Mouse (Mus musculus) CH12.LX (cell line): ENCODE data around the gene Gnptg. TPM values are rescaled to one million over a fixed set of nuclear protein-coding genes. Genes with fewer than 3 reads are reported as not detected.
A peak's percentile ranks its signal among the peaks of the same experiment; 100 is the strongest.

Source experiments
- DNase-seq: peaks from one replicate; pipeline ENCODE4 v3.0.0-alpha.2; 2013; ENCODE audit errors: extremely low read depth
- H3K27ac ChIP-seq: 2 replicates; pipeline ENCODE4 v1.5.1; 2012; ENCODE audit warnings: low read depth, mild to moderate bottlenecking, control low read depth, moderate library complexity; ENCODE audit not compliant: insufficient read depth
- H3K27me3 ChIP-seq: replicated peaks from 2 replicates; pipeline ENCODE3; 2012; ENCODE audit warnings: inconsistent platforms
- H3K36me3 ChIP-seq, 2 experiments: replicated peaks in 1 of 2; 2 replicates each; pipeline versions ENCODE3 to v1.6.1; 2012; ENCODE audit warnings: inconsistent platforms in 1 of 2, low read length in 1 of 2, mild to moderate bottlenecking in 1 of 2, mixed read lengths in 1 of 2, moderate library complexity in 1 of 2; ENCODE audit not compliant: control insufficient read depth in 1 of 2, insufficient read depth in 1 of 2
- H3K4me1 ChIP-seq, 2 experiments: 2 replicates each; pipeline ENCODE4 v1.6.1; 2012; ENCODE audit warnings: inconsistent platforms in 1 of 2, moderate library complexity in 1 of 2; ENCODE audit not compliant: insufficient read depth in 2 of 2, control insufficient read depth in 1 of 2
- H3K4me2 ChIP-seq: 2 replicates; pipeline ENCODE4 v1.6.1; 2012; ENCODE audit warnings: low read depth, mild to moderate bottlenecking, control low read depth; ENCODE audit not compliant: poor library complexity, insufficient read depth, severe bottlenecking
- H3K4me3 ChIP-seq, 3 experiments: fragments of 150-350 bp in 1 of 3; sonication (generic) in 1 of 3; replicated peaks in 1 of 3; 2 replicates each; pipeline versions ENCODE3 to v1.5.1; 2011 to 2012; ENCODE audit warnings: low read depth in 2 of 3, low read length in 2 of 3, mild to moderate bottlenecking in 2 of 3, moderate library complexity in 2 of 3, control low read depth in 1 of 3, improper control_type of control experiment in 1 of 3, inconsistent platforms in 1 of 3, mixed read lengths in 1 of 3; ENCODE audit not compliant: poor library complexity in 1 of 3
- H3K79me2 ChIP-seq: replicated peaks from 2 replicates; pipeline ENCODE4 v1.6.1; 2012; ENCODE audit warnings: mild to moderate bottlenecking, moderate library complexity; ENCODE audit not compliant: control insufficient read depth, poor library complexity, insufficient read depth, severe bottlenecking; ENCODE audit errors: extremely low read depth
- H3K9ac ChIP-seq: 2 replicates; pipeline ENCODE4 v1.6.1; 2012; ENCODE audit warnings: low read depth, mild to moderate bottlenecking, control low read depth, moderate library complexity; ENCODE audit not compliant: insufficient read depth
- H3K9me3 ChIP-seq: replicated peaks from 2 replicates; pipeline ENCODE3; 2012; ENCODE audit warnings: low read length, inconsistent platforms, mixed read lengths
- BHLHE40 ChIP-seq: IDR thresholded peaks from 2 replicates; pipeline ENCODE4 v1.6.1; 2011; ENCODE audit warnings: mild to moderate bottlenecking, low read depth, low read length, improper control_type of control experiment
- CHD2 ChIP-seq: IDR thresholded peaks from 2 replicates; pipeline ENCODE4 v1.6.1; 2011; ENCODE audit warnings: low read length, improper control_type of control experiment
- CTCF ChIP-seq, 2 experiments: IDR thresholded peaks in 1 of 2; conservative IDR thresholded peaks in 1 of 2; 2 replicates each; pipeline ENCODE4 v1.5.1; 2011 to 2012; ENCODE audit warnings: low read depth in 2 of 2, low read length in 2 of 2, improper control_type of control experiment in 1 of 2, inconsistent platforms in 1 of 2, mild to moderate bottlenecking in 1 of 2, moderate library complexity in 1 of 2
- ELF1 ChIP-seq: IDR thresholded peaks from 2 replicates; pipeline ENCODE4 v1.6.1; 2014; ENCODE audit warnings: low read depth, mild to moderate bottlenecking, inconsistent platforms, low read length, improper control_type of control experiment
- HCFC1 ChIP-seq: IDR thresholded peaks from 2 replicates; pipeline ENCODE4 v1.6.1; 2012; ENCODE audit warnings: low read depth, mild to moderate bottlenecking, inconsistent platforms, low read length, improper control_type of control experiment
- JUND ChIP-seq: conservative IDR thresholded peaks from 2 replicates; pipeline ENCODE4 v1.6.1; 2011; ENCODE audit warnings: low read depth, low read length, improper control_type of control experiment
- MAFK ChIP-seq: IDR thresholded peaks from 2 replicates; pipeline ENCODE4 v1.6.1; 2011; ENCODE audit warnings: low read length, improper control_type of control experiment; ENCODE audit not compliant: insufficient replicate concordance
- MAX ChIP-seq: IDR thresholded peaks from 2 replicates; pipeline ENCODE4 v1.6.1; 2011; ENCODE audit warnings: low read length, improper control_type of control experiment
- MAZ ChIP-seq: IDR thresholded peaks from 2 replicates; pipeline ENCODE4 v1.6.1; 2012; ENCODE audit warnings: low read depth, mild to moderate bottlenecking, inconsistent platforms, low read length, improper control_type of control experiment, moderate library complexity
- NELFE ChIP-seq: IDR thresholded peaks from 2 replicates; pipeline ENCODE4 v1.6.1; 2011; ENCODE audit warnings: low read depth, low read length, improper control_type of control experiment
- NRF1 ChIP-seq: IDR thresholded peaks from 2 replicates; pipeline ENCODE4 v1.6.1; 2014; ENCODE audit warnings: low read depth, mild to moderate bottlenecking, inconsistent platforms, low read length, improper control_type of control experiment, moderate library complexity
- PAX5 ChIP-seq: IDR thresholded peaks from 2 replicates; pipeline ENCODE4 v1.6.1; 2012; ENCODE audit warnings: low read length, inconsistent platforms, mixed read lengths
- POLR2A ChIP-seq: IDR thresholded peaks from 2 replicates; pipeline ENCODE4 v1.6.1; 2011; ENCODE audit warnings: low read depth, mild to moderate bottlenecking, improper control_type of control experiment, low read length
- RAD21 ChIP-seq: IDR thresholded peaks from 2 replicates; pipeline ENCODE4 v1.6.1; 2011; ENCODE audit warnings: low read depth, mild to moderate bottlenecking, low read length, improper control_type of control experiment, moderate library complexity
- SIN3A ChIP-seq: IDR thresholded peaks from 2 replicates; pipeline ENCODE4 v1.6.1; 2012; ENCODE audit warnings: low read length, improper control_type of control experiment, inconsistent platforms
- SMC3 ChIP-seq: IDR thresholded peaks from 2 replicates; pipeline ENCODE4 v1.6.1; 2011; ENCODE audit warnings: low read depth, low read length, improper control_type of control experiment
- TBP ChIP-seq: conservative IDR thresholded peaks from 2 replicates; pipeline ENCODE4 v1.6.1; 2011; ENCODE audit warnings: low read depth, low read length, improper control_type of control experiment
- TCF12 ChIP-seq: IDR thresholded peaks from 2 replicates; pipeline ENCODE4 v1.6.1; 2014; ENCODE audit warnings: low read depth, mild to moderate bottlenecking, inconsistent platforms, low read length, improper control_type of control experiment
- USF1 ChIP-seq: IDR thresholded peaks from 2 replicates; pipeline ENCODE4 v1.6.1; 2014; ENCODE audit warnings: low read depth, mild to moderate bottlenecking, inconsistent platforms, low read length, improper control_type of control experiment
- USF2 ChIP-seq: conservative IDR thresholded peaks from 2 replicates; pipeline ENCODE4 v1.6.1; 2011; ENCODE audit warnings: low read depth, low read length, improper control_type of control experiment
- ZC3H11A ChIP-seq: IDR thresholded peaks from 2 replicates; pipeline ENCODE4 v1.6.1; 2012; ENCODE audit warnings: low read depth, mild to moderate bottlenecking, inconsistent platforms, low read length, improper control_type of control experiment
- dilution Hi-C: fragments of 300-500 bp; cut with MboI; formaldehyde crosslinking; loops from 2 replicates; pipeline ENCODE4 v1.14.3; 2020; ENCODE audit warnings: low sequenced_read_pairs; ENCODE audit not compliant: extremely low pct_unique_long_range_greater_than_20kb, extremely low pct_ligation_motif_present
- in situ Hi-C: fragments of 300-500 bp; cut with MboI; formaldehyde crosslinking; loops from 3 replicates; pipeline ENCODE4 v1.14.3; 2019; ENCODE audit warnings: low sequenced_read_pairs, low pct_ligation_motif_present, low pct_unique_long_range_greater_than_20kb, mixed read lengths
- polyA plus RNA-seq: library from polyadenylated mRNA; unstranded; fragments of >175 nt; gene quantifications from 2 replicates; pipeline ENCODE4 v1.2.1, GENCODE M21; 2012; ENCODE audit warnings: low read depth; ENCODE audit not compliant: insufficient read length
- total RNA-seq, 2 experiments: library from RNA; depleted of rRNA; stranded (reverse); fragments of 300-350 nt in 1 of 2; fragments of >200 nt in 1 of 2; gene quantifications; 2 replicates each; pipeline ENCODE4 v1.2.3; 2012 to 2014

Gnptg gene
- total and polyA plus RNA-seq, 3 experiments = 20.7 to 27.0 (median 24.5) TPM

DNA sequence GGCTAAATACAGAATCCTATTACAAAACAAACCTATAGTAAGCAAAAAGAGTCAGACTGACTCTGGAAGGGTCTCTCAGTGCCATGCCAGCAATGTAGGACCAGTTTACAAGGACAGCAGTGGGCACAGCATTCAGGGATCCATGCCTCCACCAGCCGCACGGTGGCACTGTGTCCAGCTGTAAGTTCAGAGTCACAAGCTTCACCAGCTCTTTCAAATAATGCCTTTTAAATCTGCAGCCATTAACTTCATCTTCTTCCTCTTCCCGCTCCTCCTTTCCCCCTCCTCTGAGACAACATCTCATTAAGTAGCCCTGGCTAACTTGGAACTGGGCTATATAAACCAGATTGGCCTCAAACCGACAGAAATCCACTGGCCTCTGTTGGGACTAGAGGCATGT, 48.9 kb upstream of the Gnptg start:
- H3K4me1 ChIP-seq = no peaks in the 10 kb centered on the region
- H3K4me2 ChIP-seq = no peak overlapping the region
- H3K27ac ChIP-seq = no peak overlapping the region
- in situ Hi-C loops = no loop called here
- DNase-seq = peak; percentile 47
- dilution Hi-C loops = no loop called here
- H3K79me2 ChIP-seq = no peaks in the 10 kb centered on the region
- H3K36me3 ChIP-seq = no peaks in the 10 kb centered on the region
- TF ChIP-seq CTCF (conservative IDR thresholded peaks at IDR 0.05 in 1 of 2, IDR thresholded peaks at IDR 0.05 in 1 of 2; ENCODE audit: low read depth in 2 of 2, low read length in 2 of 2) (peak; percentile 67 to 81), SIN3A (no peak), RAD21 (peak; percentile 55), TCF12 (no peak), USF2 (no peak), SMC3 (peak; percentile 72)
- TF ChIP-seq, all 38 proteins: peak for 3
- Histone ChIP-seq H3K4me3 (no peak overlapping the region), H3K9ac (no peak overlapping the region), H3K27me3 (peaks cover 38% of the 10 kb centered on the region), H3K9me3 (peaks cover 3% of the 10 kb centered on the region)

DNA sequence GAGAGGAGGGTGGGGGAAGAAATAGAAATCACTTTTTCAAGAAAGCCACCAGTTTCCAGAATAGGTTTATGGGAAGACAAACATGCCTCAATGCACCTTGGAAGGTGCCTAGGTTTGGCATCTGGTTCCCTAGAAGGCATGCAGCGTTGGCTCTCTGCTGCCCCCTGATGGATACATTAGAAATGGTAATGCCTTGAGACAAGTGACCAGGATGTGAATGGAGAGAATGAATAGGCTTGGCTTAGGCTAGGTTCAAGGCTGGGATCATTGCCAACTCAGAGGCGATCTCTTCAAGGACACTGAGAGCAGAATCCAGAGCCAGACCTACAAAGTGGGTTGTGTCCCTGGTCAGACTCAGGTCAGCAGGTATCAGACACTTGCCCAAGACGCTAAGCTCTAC, 45.1 kb upstream of the Gnptg start:
- H3K4me1 ChIP-seq = no peaks in the 10 kb centered on the region
- H3K9ac ChIP-seq = no peak overlapping the region
- H3K4me3 ChIP-seq = no peak overlapping the region
- H3K9me3 ChIP-seq = peaks cover 3% of the 10 kb centered on the region
- TF ChIP-seq CTCF (conservative IDR thresholded peaks at IDR 0.05 in 1 of 2, IDR thresholded peaks at IDR 0.05 in 1 of 2; ENCODE audit: low read depth in 2 of 2, low read length in 2 of 2) (peak; percentile 94 to 95), TBP (no peak), SMC3 (peak; percentile 84), NELFE (0 out of 2 replicates have a peak, but pooled peaks have one; percentile 25), USF1 (no peak), ELF1 (no peak), ZC3H11A (0 out of 2 replicates have a peak, but pooled peaks have one; percentile 12), POLR2A (no peak), BHLHE40 (0 out of 2 replicates have a peak, but pooled peaks have one; percentile 17), MAZ (0 out of 2 replicates have a peak, but pooled peaks have one; percentile 37), USF2 (no peak), CHD2 (no peak), RAD21 (peak; percentile 90), NRF1 (peak; percentile 13; the same call in 1 of the 2 replicates)
- H3K4me2 ChIP-seq = no peak overlapping the region
- no peak overlapping the region for H3K27ac ChIP-seq
- in situ Hi-C loops = no loop called here
- H3K36me3 ChIP-seq = no peaks in the 10 kb centered on the region
- peaks cover 7% of the 10 kb centered on the region for H3K27me3 ChIP-seq
- dilution Hi-C loops = no loop called here
- DNase-seq = peak; percentile 81
- no peaks in the 10 kb centered on the region for H3K79me2 ChIP-seq

DNA sequence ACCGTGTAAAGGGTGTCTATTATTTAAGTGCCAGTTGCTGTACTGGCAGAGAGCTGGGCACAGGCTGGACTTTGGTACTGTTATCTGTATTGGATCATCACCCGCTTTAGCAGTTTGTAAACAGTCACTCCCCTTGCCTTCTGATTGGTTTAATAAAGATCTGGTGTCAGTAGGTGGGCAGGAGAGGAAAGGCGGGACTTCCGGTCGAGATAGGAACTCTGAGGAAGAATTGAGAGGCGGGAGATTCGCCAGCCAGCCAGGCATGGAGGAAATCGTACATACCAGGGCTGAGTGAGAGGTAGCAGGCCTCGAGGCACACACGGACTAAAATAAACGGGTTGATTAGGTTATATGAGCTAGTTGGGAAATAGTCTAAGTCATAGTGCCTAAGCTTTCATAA, 42.2 kb upstream of the Gnptg start:
- Histone ChIP-seq H3K9ac (no peak overlapping the region), H3K4me2 (no peak overlapping the region), H3K36me3 (no peaks in the 10 kb centered on the region), H3K4me1 (no peaks in the 10 kb centered on the region), H3K27me3 (peaks cover 22% of the 10 kb centered on the region), H3K4me3 (no peak overlapping the region), H3K9me3 (peaks cover 3% of the 10 kb centered on the region), H3K79me2 (no peaks in the 10 kb centered on the region), H3K27ac (no peak overlapping the region)
- peak; percentile 71 for DNase-seq
- TF ChIP-seq MAX (peak; percentile 71), HCFC1 (peak; percentile 49), NELFE (0 out of 2 replicates have a peak, but pooled peaks have one; percentile 40), PAX5 (no peak), POLR2A (peak; percentile 53; the same call in 1 of the 2 replicates), CTCF (conservative IDR thresholded peaks at IDR 0.05 in 1 of 2, IDR thresholded peaks at IDR 0.05 in 1 of 2; ENCODE audit: low read depth in 2 of 2, low read length in 2 of 2) (no peak), USF1 (no peak), SIN3A (peak; percentile 32; the same call in 1 of the 2 replicates), ELF1 (peak; percentile 50; the same call in 1 of the 2 replicates), JUND (no peak), MAFK (no peak)
- dilution Hi-C loops (no loop called here), in situ Hi-C loops (no loop called here)
